Mouse (Mus musculus): ENCODE data around the gene Lyrm9.
"Not testable (repeated sequence)": the region's sequence is repeated elsewhere in the genome, so short reads cannot be mapped to it uniquely, and the experiment has no call there.

The Lyrm9 gene

GRCm38 (mm10) chr11:78851216-78851870 lies 25.0 kb downstream of the Lyrm9 start:
- DNase-seq (ENCODE audit: low spot score in 2 of 2): no peak

GRCm38 (mm10) chr11:78851871-78852265 lies 25.5 kb downstream of the Lyrm9 start:
- no peak for DNase-seq (ENCODE audit: low spot score in 2 of 2)

GRCm38 (mm10) chr11:78852529-78852928 lies 26.1 kb downstream of the Lyrm9 start:
- no peak for DNase-seq (ENCODE audit: low spot score in 2 of 2)

- DNase-seq (ENCODE audit: low spot score in 2 of 2): peak; percentile 77 to 78
Observed at GRCm38 (mm10) chr11:78856310-78856709, 29.9 kb downstream of the Lyrm9 start.

GRCm38 (mm10) chr11:78857611-78858010 lies 31.2 kb downstream of the Lyrm9 start:
- DNase-seq (ENCODE audit: low spot score in 2 of 2): no peak

- DNase-seq (ENCODE audit: low spot score in 2 of 2): no peak
Observed at GRCm38 (mm10) chr11:78863898-78864297, 37.5 kb downstream of the Lyrm9 start.

- no peak for DNase-seq (ENCODE audit: low spot score in 2 of 2)
Observed at GRCm38 (mm10) chr11:78864567-78865278, 38.3 kb downstream of the Lyrm9 start.

GRCm38 (mm10) chr11:78865314-78865713 lies 38.9 kb downstream of the Lyrm9 start:
- DNase-seq (ENCODE audit: low spot score in 2 of 2): no peak

- no peak for DNase-seq (ENCODE audit: low spot score in 2 of 2)
Observed at GRCm38 (mm10) chr11:78866486-78866885, 40.1 kb downstream of the Lyrm9 start.

- no peak for DNase-seq (ENCODE audit: low spot score in 2 of 2)
Observed at GRCm38 (mm10) chr11:78867696-78868095, 41.3 kb downstream of the Lyrm9 start.

GRCm38 (mm10) chr11:78869205-78869604 lies 42.8 kb downstream of the Lyrm9 start:
- not testable (repeated sequence) for DNase-seq (ENCODE audit: low spot score in 2 of 2)

GRCm38 (mm10) chr11:78870891-78871290 lies 44.5 kb downstream of the Lyrm9 start:
- DNase-seq (ENCODE audit: low spot score in 2 of 2): no peak

GRCm38 (mm10) chr11:78872782-78873181 lies 46.4 kb downstream of the Lyrm9 start:
- no peak for DNase-seq (ENCODE audit: low spot score in 2 of 2)

- DNase-seq (ENCODE audit: low spot score in 2 of 2): no peak
Observed at GRCm38 (mm10) chr11:78879727-78880126, 53.3 kb downstream of the Lyrm9 start.

GRCm38 (mm10) chr11:78886693-78887092 lies 60.3 kb downstream of the Lyrm9 start:
- DNase-seq (ENCODE audit: low spot score in 2 of 2): peak in 1 of 2 experiments; percentile 3

GRCm38 (mm10) chr11:78887102-78887971 lies 61.0 kb downstream of the Lyrm9 start:
- DNase-seq (ENCODE audit: low spot score in 2 of 2): peak; percentile 82 to 90

GRCm38 (mm10) chr11:78889156-78889555 lies 62.8 kb downstream of the Lyrm9 start:
- DNase-seq (ENCODE audit: low spot score in 2 of 2): no peak

Data from frontal cortex, postnatal 36 days (tissue).